Mouse (Mus musculus) MEL (cell line): ENCODE measurements at regions not wholly inside any gene's neighbourhood (a gene's known extent, or its start where the extent isn't known, plus 50 kb on each side); places are given as distances from the start of the nearest gene placed in this dataset.

ENCODE experiments used
- DNase-seq: peaks from one replicate; pipeline ENCODE4 v3.0.0; 2011; ENCODE audit warnings: low read depth, low spot score
- H3K27ac ChIP-seq: 2 replicates; pipeline ENCODE4 v1.5.1; 2012; ENCODE audit warnings: low read depth, mild to moderate bottlenecking, control low read depth, low read length, moderate library complexity; ENCODE audit not compliant: control insufficient read depth
- H3K27me3 ChIP-seq, 2 experiments: fragments of 150-350 bp in 1 of 2; sonication (generic) in 1 of 2; 2 replicates each; pipeline ENCODE4 v1.6.1; 2012; ENCODE audit warnings: low read length in 2 of 2, mild to moderate bottlenecking in 2 of 2, improper control_type of control experiment in 1 of 2, moderate library complexity in 1 of 2; ENCODE audit not compliant: insufficient read depth in 2 of 2, control insufficient read depth in 1 of 2
- H3K36me3 ChIP-seq, 2 experiments: 2 replicates each; pipeline ENCODE4 v1.6.1; 2012 to 2014; ENCODE audit warnings: low read length in 2 of 2, improper control_type of control experiment in 1 of 2, inconsistent platforms in 1 of 2, mild to moderate bottlenecking in 1 of 2; ENCODE audit not compliant: insufficient read depth in 2 of 2, control insufficient read depth in 1 of 2
- H3K4me1 ChIP-seq, 2 experiments: fragments of 150-350 bp in 1 of 2; sonication (generic) in 1 of 2; 2 replicates each; pipeline ENCODE4 v1.6.1; 2012; ENCODE audit warnings: low read length in 2 of 2, improper control_type of control experiment in 1 of 2, mild to moderate bottlenecking in 1 of 2; ENCODE audit not compliant: insufficient read depth in 2 of 2, control insufficient read depth in 1 of 2
- H3K4me3 ChIP-seq, 2 experiments: fragments of 150-350 bp in 1 of 2; sonication (generic) in 1 of 2; 2 replicates each; pipeline ENCODE4 v1.5.1; 2012; ENCODE audit warnings: low read depth in 2 of 2, low read length in 2 of 2, mild to moderate bottlenecking in 2 of 2, moderate library complexity in 2 of 2, control low read depth in 1 of 2, improper control_type of control experiment in 1 of 2; ENCODE audit not compliant: control insufficient read depth in 1 of 2, insufficient read depth in 1 of 2
- H3K79me2 ChIP-seq: 2 replicates; pipeline ENCODE4 v1.6.1; 2012; ENCODE audit warnings: mild to moderate bottlenecking, low read length, moderate library complexity; ENCODE audit not compliant: control insufficient read depth, poor library complexity, insufficient read depth
- H3K9ac ChIP-seq: 2 replicates; pipeline ENCODE4 v1.6.1; 2012; ENCODE audit warnings: low read depth, mild to moderate bottlenecking, control low read depth, low read length, moderate library complexity; ENCODE audit not compliant: control insufficient read depth, poor library complexity, severe bottlenecking
- H3K9me3 ChIP-seq: fragments of 150-350 bp; sonication (generic); replicated peaks from 2 replicates; pipeline ENCODE4 v1.6.1; 2012; ENCODE audit warnings: mild to moderate bottlenecking, low read length, improper control_type of control experiment, moderate library complexity; ENCODE audit not compliant: insufficient read depth
- BHLHE40 ChIP-seq: IDR thresholded peaks from 2 replicates; pipeline ENCODE4 v1.6.1; 2012; ENCODE audit warnings: low read depth, mild to moderate bottlenecking, inconsistent platforms, low read length, improper control_type of control experiment, borderline replicate concordance
- CHD1 ChIP-seq: IDR thresholded peaks from 2 replicates; pipeline ENCODE4 v1.6.1; 2012; ENCODE audit warnings: low read depth, mild to moderate bottlenecking, inconsistent platforms, low read length, improper control_type of control experiment
- GABPA ChIP-seq: IDR thresholded peaks from 2 replicates; pipeline ENCODE4 v1.6.1; 2012; ENCODE audit warnings: low read depth, mild to moderate bottlenecking, inconsistent platforms, low read length, improper control_type of control experiment, moderate library complexity
- GATA1 ChIP-seq: IDR thresholded peaks from 2 replicates; pipeline ENCODE4 v1.6.1; 2011; ENCODE audit warnings: low read depth, low read length, improper control_type of control experiment
- HCFC1 ChIP-seq: IDR thresholded peaks from 2 replicates; pipeline ENCODE4 v1.6.1; 2012; ENCODE audit warnings: low read depth, mild to moderate bottlenecking, inconsistent platforms, low read length, improper control_type of control experiment, moderate library complexity
- JUND ChIP-seq: IDR thresholded peaks from 2 replicates; pipeline ENCODE4 v1.6.1; 2011; ENCODE audit warnings: low read depth, mild to moderate bottlenecking, improper control_type of control experiment, low read length
- KAT2A ChIP-seq: conservative IDR thresholded peaks from 2 replicates; pipeline ENCODE4 v1.6.1; 2012; ENCODE audit warnings: low read depth, low read length, improper control_type of control experiment, inconsistent platforms
- MXI1 ChIP-seq: IDR thresholded peaks from 2 replicates; pipeline ENCODE4 v1.6.1; 2011; ENCODE audit warnings: mild to moderate bottlenecking, low read depth, low read length, improper control_type of control experiment
- MYC ChIP-seq: IDR thresholded peaks from 2 replicates; pipeline ENCODE4 v1.6.1; 2011; ENCODE audit warnings: low read depth, mild to moderate bottlenecking, low read length, improper control_type of control experiment, moderate library complexity
- POLR2A ChIP-seq, 2 experiments: IDR thresholded peaks; 2 replicates each; pipeline ENCODE4 v1.6.1; 2011 to 2012; ENCODE audit warnings: low read length in 2 of 2, mild to moderate bottlenecking in 2 of 2, control low read depth in 1 of 2, improper control_type of control experiment in 1 of 2, low read depth in 1 of 2, moderate library complexity in 1 of 2; ENCODE audit not compliant: control insufficient read depth in 1 of 2, insufficient read depth in 1 of 2, poor library complexity in 1 of 2
- RAD21 ChIP-seq: IDR thresholded peaks from 2 replicates; pipeline ENCODE4 v1.6.1; 2011; ENCODE audit warnings: mild to moderate bottlenecking, low read depth, low read length, improper control_type of control experiment
- SIN3A ChIP-seq: IDR thresholded peaks from 2 replicates; pipeline ENCODE4 v1.6.1; 2012; ENCODE audit warnings: low read length, improper control_type of control experiment, inconsistent platforms
- TCF12 ChIP-seq: IDR thresholded peaks from 2 replicates; pipeline ENCODE4 v1.6.1; 2014; ENCODE audit warnings: low read depth, mild to moderate bottlenecking, inconsistent platforms, low read length, improper control_type of control experiment, moderate library complexity
- ZC3H11A ChIP-seq: IDR thresholded peaks from 2 replicates; pipeline ENCODE4 v1.6.1; 2012; ENCODE audit warnings: low read depth, mild to moderate bottlenecking, inconsistent platforms, low read length, improper control_type of control experiment
- ZKSCAN1 ChIP-seq: IDR thresholded peaks from 2 replicates; pipeline ENCODE4 v1.6.1; 2012; ENCODE audit warnings: low read depth, mild to moderate bottlenecking, inconsistent platforms, low read length, improper control_type of control experiment, moderate library complexity
- ZNF384 ChIP-seq: IDR thresholded peaks from 2 replicates; pipeline ENCODE4 v1.6.1; 2012; ENCODE audit warnings: low read depth, mild to moderate bottlenecking, inconsistent platforms, low read length, improper control_type of control experiment

DNA sequence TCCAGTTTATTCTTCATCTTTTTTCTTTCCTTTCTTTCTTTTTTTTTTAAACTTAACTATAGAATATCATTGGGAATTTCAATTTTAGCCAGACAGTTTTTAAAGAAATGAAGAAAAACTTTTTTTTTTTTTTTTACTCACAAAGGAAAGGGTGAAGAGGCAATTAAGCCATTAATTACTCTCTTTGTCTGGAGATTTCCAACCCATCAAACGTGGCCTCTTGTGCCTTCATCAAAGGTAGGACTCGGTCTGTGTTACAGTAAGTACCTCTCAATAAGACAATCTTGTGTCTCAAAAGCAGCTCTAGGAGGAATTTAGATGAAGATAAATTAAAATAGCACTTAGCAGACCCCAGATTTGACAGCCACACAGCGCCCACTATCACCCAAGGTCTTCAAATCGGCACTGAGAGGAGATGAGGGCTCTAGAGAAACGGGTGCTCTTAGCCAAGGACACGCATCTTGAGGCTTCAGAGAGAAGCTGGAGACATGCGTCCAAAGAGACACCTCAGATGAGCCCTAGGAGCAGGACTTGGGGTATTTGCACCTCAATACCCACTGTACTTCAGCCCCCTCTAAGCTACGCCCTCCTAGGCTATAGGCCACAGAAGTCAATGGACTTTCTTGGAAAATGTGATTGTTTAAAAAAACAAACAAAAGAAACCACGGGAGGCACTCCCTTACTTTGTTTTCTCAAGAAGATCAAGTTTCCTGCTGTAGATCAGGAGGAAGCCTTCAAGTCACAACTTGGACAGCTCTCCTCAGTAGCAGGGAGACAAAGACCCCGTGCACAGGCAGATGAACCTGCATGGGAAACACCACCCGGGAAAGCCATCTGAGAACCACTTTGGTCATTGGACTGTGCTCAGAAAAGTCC lies 176.8 kb upstream of the Spred2 start:
- no peak overlapping the region for H3K4me3 ChIP-seq
- no peaks in the 10 kb centered on the region for H3K79me2 ChIP-seq
- H3K9ac ChIP-seq: no peak overlapping the region
- H3K27me3 ChIP-seq: peaks cover 0 to 4% of the 10 kb centered on the region in 2 experiments; a peak in 2 of 4 replicates
- no peak for DNase-seq
- no peak overlapping the region for H3K27ac ChIP-seq
- H3K9me3 ChIP-seq: no peaks in the 10 kb centered on the region
- TF ChIP-seq POLR2A (IDR thresholded peaks at IDR 0.05; ENCODE audit: control insufficient read depth in 1 of 2, insufficient read depth in 1 of 2, low read depth in 1 of 2, low read length in 2 of 2, poor library complexity in 1 of 2) (no peak), GABPA (no peak), ZKSCAN1 (no peak), GATA1 (no peak), HCFC1 (no peak), ZNF384 (no peak), RAD21 (no peak)
- TF ChIP-seq, all 39 proteins: peak for 0
- Histone ChIP-seq H3K4me1 (no peaks in the 10 kb centered on the region), H3K36me3 (no peaks in the 10 kb centered on the region)

DNA sequence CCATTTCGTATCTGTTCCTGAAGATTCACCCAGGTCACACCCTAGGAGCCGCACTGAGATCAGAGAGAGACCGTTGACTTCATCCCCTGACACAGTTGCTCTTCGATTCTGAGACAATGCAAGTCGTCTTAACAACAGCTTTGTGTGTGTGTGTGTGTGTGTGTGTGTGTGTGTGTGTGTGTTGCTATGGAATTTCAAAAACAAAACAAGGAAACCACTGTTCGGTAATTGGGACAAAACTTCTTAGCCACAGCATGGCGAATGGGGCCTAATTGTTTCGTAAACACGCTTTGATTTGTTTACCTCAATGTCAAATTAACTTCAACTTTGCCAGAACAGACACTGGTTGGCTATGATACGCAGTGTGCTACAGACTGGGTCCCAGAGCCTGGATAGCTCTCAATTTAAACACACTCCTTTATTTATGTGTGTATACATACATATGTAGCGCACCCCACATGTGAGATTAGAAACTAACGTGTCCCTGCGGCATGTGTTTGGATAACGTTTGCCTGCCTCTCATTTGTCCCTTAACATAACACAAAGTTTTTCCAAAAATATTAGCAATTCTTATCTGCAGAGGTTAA lies 176.1 kb upstream of the Spred2 start:
- Histone ChIP-seq H3K36me3 (no peaks in the 10 kb centered on the region), H3K9ac (no peak overlapping the region), H3K4me3 (no peak overlapping the region), H3K27me3 (peaks cover 0 to 4% of the 10 kb centered on the region in 2 experiments; a peak in 2 of 4 replicates), H3K79me2 (no peaks in the 10 kb centered on the region), H3K4me1 (no peaks in the 10 kb centered on the region), H3K9me3 (no peaks in the 10 kb centered on the region), H3K27ac (no peak overlapping the region)
- TF ChIP-seq SIN3A (no peak), CHD1 (no peak), MXI1 (no peak), TCF12 (no peak), KAT2A (no peak), ZC3H11A (no peak), GATA1 (no peak), JUND (no peak), GABPA (no peak), BHLHE40 (no peak), MYC (no peak)
- no peak for DNase-seq
